Comparison of ENCODE assay signal across 20 mouse cellular contexts in genomic region chr7:39937262-39937661, GRCm38 (mm10).
"Had no signal": no experiment of that assay in that cellular context is flagged by ENCODE, and none has a peak within 500 bp of the region (broad histone marks: within the 10 kb centered on the region; RNA-seq: fewer than 3 reads in every experiment).

No protein-coding gene starts in this region.

- DNase-seq: lung, adult 18-20 months; lung, embryonic 14.5 days; lung, postnatal 14 days; lung, postnatal 36 days; midbrain, embryonic 14.5 days; retina, postnatal 1 day; right cerebral cortex, adult 18-20 months; thymus, adult 2 months; thymus, postnatal 25 days; thymus, postnatal 4 days had no signal

- H3K27me3 ChIP-seq: megakaryocyte, embryonic 14.5 days; midbrain, embryonic 12.5 days; neural tube, embryonic 13.5 days; neural tube, embryonic 15.5 days; stomach, embryonic 15.5 days had no signal

- H3K27ac ChIP-seq: macrophage; midbrain, embryonic 10.5 days; midbrain, embryonic 12.5 days; neural tube, embryonic 13.5 days; neural tube, embryonic 15.5 days; stomach, embryonic 15.5 days; stomach, postnatal 0 days had no signal

- H3K4me3 ChIP-seq: megakaryocyte, embryonic 14.5 days; midbrain, embryonic 10.5 days; midbrain, embryonic 12.5 days; myocyte; neural tube, embryonic 13.5 days; neural tube, embryonic 15.5 days; stomach, embryonic 15.5 days had no signal

- H3K36me3 ChIP-seq: midbrain, embryonic 10.5 days; midbrain, embryonic 12.5 days; neural tube, embryonic 13.5 days; neural tube, embryonic 15.5 days; stomach, embryonic 15.5 days had no signal

- H3K4me1 ChIP-seq: megakaryocyte, embryonic 14.5 days; midbrain, embryonic 10.5 days; midbrain, embryonic 12.5 days; stomach, embryonic 15.5 days had no signal

- ATAC-seq: midbrain, embryonic 16.5 days had no signal

- H3K9ac ChIP-seq: lung, embryonic 14.5 days; midbrain, embryonic 12.5 days; neural tube, embryonic 13.5 days; neural tube, embryonic 15.5 days; stomach, embryonic 15.5 days had no signal

- H3K9me3 ChIP-seq: midbrain, embryonic 10.5 days; midbrain, embryonic 12.5 days; neural tube, embryonic 13.5 days; neural tube, embryonic 15.5 days; stomach, embryonic 15.5 days had no signal

- H3K4me2 ChIP-seq: lung, embryonic 14.5 days; midbrain, embryonic 12.5 days; neural tube, embryonic 13.5 days; neural tube, embryonic 15.5 days; stomach, embryonic 15.5 days had no signal
